Mouse (Mus musculus) regulatory T cell (primary cell): ENCODE data around the gene Prkd1.

Source experiments
- in situ Hi-C: fragments of 300-600 bp; cut with MboI, MseI; formaldehyde crosslinking; loops from one replicate; pipeline ENCODE4 v1.15.1; 2025; ENCODE audit warnings: high pct_unique_total_duplicates

Prkd1 gene

DNA sequence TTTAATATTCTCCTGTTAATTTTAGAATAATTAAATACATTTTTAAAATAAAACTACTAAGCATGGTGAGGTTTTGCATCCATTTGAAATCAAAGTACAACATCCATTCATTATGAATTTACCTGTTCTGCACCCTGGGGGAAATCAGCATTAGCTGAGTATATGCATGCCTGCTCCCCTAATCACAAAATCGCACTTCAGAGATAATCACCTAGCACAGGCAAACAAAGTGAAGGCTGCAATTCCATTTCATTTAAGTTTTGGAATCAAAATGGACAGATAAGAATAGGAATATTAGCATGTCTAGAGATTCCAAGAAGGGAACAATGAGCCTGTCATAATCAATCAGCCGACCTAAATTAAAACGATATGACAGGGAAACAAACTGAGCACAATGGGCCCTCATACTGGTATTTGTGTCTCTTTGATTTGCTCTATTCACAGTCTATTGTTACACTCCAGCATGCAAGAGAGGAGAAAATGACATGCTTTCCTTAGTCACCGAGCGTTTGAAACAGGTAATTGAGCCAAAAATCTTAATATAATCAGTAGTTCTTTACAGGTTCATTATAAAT is 218.7 kb downstream of the Prkd1 start:
- in situ Hi-C loops = no loop called here

DNA sequence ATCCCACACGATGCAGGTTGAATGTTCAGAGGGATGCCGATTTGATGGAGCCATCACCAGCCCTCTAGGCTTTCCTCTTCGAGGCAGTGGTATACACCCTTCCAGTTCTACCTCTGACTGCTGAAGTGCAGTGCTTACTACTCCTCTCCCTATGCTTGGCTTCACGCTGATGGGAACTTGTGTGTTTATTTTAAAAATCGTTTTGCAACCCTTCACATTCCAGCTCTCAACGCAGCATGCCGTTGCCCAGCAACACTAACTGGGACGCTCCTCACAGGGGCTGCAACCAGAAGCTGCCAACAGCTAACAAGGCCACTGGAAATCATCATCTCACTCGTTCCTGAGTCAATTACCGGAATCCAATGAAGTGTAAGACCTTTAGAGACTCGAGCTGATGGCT is 296.5 kb downstream of the Prkd1 start:
- in situ Hi-C loops = no loop called here

GRCm38 (mm10) chr12:50333182-50333581 is 315.7 kb downstream of the Prkd1 start:
- in situ Hi-C loops = no loop called here

GRCm38 (mm10) chr12:50314634-50315033 is 334.3 kb downstream of the Prkd1 start:
- in situ Hi-C loops = no loop called here

- in situ Hi-C loops = no loop called here
Observed at GRCm38 (mm10) chr12:50309276-50309675, 339.6 kb downstream of the Prkd1 start.

- in situ Hi-C loops = no loop called here
Observed at GRCm38 (mm10) chr12:50301334-50301733, 347.6 kb downstream of the Prkd1 start.

- in situ Hi-C loops = no loop called here
Observed at GRCm38 (mm10) chr12:50296067-50296466, 352.8 kb downstream of the Prkd1 start.

DNA sequence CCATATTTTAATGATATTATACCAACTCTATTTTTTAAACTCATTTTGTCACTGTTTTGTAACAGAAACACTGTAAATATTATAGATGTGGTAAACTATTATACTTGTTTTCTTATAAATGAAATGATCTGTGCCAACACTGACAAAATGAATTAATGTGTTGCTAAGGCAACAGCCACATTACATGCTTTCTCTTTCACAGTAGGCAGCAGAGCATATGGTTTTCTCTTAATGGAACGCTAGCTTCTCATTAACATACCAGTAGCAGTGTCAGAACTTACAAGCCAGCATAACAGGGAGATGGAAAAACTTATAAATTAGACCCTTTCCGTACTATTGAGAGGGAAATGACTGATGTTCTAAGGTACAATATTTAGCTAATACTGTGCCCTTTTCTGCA is 353.3 kb downstream of the Prkd1 start:
- in situ Hi-C loops = no loop called here

GRCm38 (mm10) chr12:50292834-50293233 is 356.1 kb downstream of the Prkd1 start:
- in situ Hi-C loops = no loop called here
